Mouse (Mus musculus): Measurements from ENCODE around the gene Lrsam1.

Lrsam1 gene

DNA sequence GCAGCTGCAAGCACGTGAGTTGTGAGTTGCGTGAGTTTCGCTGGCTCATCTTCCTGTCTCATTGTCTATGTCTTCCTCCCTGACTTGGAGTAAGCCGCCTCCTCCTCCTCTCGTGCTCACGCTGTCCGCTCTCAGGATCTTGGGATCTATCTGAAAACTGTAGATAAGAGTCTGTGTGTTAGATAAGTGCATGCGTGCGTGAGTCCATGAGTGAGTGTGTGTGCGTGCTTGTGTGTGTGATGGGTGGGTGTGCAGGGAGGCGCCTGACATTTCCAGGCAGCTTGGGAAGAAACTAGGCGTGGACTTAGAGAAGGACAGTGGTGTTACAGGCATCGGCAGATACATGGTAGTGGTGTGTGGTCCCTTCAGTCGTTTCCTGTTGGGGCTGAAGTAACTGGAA, 68.9 kb downstream of the Lrsam1 start:
- no peak for DNase-seq

- no peak for DNase-seq
Measured at GRCm38 (mm10) chr2:32891278-32891677, 70.1 kb downstream of the Lrsam1 start.

GRCm38 (mm10) chr2:32890280-32890679, 71.1 kb downstream of the Lrsam1 start:
- no peak for DNase-seq

- no peak for DNase-seq
Measured at GRCm38 (mm10) chr2:32888551-32888950, 72.9 kb downstream of the Lrsam1 start.

DNA sequence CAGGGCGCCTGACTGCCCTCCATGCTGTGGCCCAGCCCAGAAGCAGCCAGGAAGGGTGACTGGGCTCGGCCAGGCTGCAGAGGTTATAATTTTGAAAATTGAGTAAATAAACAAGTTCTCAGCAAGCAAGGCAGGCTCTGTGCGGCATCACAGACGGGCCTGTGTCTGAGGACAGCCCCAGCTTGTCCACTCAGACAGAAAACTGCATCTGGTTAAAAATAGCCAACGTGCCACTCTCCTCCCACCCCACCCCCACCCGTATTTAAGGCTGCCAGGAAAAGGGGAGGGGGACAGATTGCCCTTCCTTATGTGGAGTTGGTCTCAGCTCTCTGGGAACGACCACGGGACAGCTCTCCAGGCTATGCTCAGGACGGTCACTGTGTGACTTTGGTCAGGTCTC, 73.4 kb downstream of the Lrsam1 start:
- DNase-seq, result no peak

GRCm38 (mm10) chr2:32884745-32885144, 76.7 kb downstream of the Lrsam1 start:
- DNase-seq, result no peak

- peak; percentile 18 to 33 for DNase-seq
Measured at GRCm38 (mm10) chr2:32882283-32883043, 79.0 kb downstream of the Lrsam1 start.

DNA sequence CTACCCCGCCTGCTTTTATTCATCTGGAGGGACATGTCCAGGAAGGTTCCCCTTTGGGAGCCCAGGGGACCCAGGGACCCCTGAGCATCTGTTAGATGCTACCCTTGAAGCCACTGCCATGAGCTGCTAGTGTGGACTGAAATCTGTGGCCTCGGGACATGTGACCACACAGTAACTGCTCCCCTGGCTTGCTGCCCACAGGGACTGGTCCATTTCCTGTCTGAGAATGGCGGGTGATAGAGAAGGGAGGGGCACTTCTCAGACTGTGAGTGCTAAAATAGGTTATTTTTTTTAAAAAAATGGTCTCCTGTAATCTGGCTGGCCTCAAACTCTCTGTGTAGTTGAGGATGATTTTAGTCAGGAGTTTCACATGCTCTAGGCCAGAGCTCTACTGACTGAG, 79.7 kb downstream of the Lrsam1 start:
- peak; percentile 40 to 41 for DNase-seq

- no peak for DNase-seq
Measured at GRCm38 (mm10) chr2:32881054-32881453, 80.4 kb downstream of the Lrsam1 start.

GRCm38 (mm10) chr2:32879593-32879992, 81.8 kb downstream of the Lrsam1 start:
- no peak for DNase-seq

GRCm38 (mm10) chr2:32878396-32878795, 83.0 kb downstream of the Lrsam1 start:
- DNase-seq, result no peak

DNA sequence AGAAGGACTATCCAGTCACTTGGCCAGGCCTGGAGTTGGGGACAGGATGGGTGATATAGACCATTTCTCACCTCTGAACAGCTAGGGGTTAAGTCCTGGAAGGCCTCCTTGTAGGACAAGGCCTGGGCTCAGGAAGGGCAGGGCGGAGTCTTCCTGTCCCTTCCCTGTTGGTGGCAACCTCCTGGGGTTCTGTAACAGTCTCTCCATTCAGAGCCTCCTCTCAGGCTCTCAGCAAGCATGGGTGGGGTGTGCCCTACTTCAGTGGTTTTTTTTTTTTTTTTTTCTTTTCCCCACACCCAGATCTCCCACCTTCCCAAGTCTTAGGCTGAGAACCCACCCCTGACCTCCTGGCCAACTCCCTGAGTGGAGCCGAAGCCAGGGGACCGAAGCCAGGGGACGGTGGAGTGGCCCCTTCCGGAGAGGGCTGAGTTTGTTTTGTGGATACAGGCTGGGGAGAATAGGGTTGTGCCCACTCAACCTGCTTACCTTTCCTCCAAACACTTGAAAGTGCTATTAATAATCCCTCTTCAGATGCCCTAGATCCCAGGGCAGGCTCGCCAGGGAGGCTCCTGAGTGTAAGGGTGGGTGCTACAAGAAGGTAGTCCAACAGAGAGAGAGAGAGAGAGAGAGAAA, 83.5 kb downstream of the Lrsam1 start:
- no peak for DNase-seq

- no peak for DNase-seq
Measured at GRCm38 (mm10) chr2:32877303-32877702, 84.1 kb downstream of the Lrsam1 start.

GRCm38 (mm10) chr2:32876490-32877302, 84.7 kb downstream of the Lrsam1 start:
- DNase-seq, result peak in 1 of 2 experiments; percentile 13

DNA sequence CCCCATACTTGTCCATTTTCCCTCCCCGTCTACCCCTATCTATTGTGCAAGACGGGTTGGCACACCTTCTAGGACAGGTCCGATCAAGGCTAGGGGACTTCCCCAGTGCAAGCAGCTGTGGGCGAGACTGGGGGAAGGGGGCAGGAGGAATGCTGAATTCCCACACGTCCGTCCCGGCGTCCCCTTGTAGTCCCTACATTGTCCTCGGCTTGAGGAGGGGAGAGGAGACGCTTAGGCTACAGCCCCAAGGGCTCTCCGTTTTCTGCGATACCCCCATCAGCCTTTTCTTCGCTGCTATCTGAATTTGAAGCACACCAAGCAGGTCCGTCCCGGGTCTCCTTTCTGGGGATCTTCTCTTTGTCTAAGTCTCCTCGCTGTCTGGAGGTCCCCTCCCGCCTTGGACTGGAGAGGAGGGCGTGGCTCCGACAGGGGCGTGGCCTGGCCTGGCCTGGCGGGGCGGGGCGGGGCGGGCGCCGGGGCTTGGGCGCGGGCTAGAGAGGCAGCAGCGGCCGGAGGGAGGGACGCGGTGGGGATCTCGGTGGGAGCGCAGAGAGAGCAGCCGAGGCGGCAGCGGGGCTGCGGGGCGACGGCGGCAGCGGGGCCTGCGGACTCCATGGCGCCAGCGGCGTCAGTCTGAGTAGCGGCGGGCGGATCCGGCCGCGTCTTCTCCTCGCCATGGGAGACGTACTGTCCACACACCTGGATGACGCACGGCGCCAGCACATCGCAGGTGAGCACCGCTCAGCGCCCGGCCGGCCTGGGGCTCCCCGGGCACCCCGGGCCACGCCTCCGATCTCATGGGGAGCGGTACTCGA, 85.5 kb downstream of the Lrsam1 start, which contains the start of gene Fam129b:
Fam129b (plus strand) TSS at position 440 of the 815 bp plus-strand sequence.
- DNase-seq, result peak; percentile 82 to 83
